Mouse (Mus musculus): ENCODE measurements around the gene Hnrnph3.
"Not testable (repeated sequence)": the region's sequence is repeated elsewhere in the genome, so short reads cannot be mapped to it uniquely, and the experiment has no call there.

Hnrnph3 gene

GRCm38 (mm10) chr10:63023749-63024579, at the start of gene Hnrnph3, which contains the start of gene Pbld2:
Hnrnph3 (minus strand) TSS chr10:63024217.
Pbld2 (plus strand) TSS chr10:63024315.
- peak; percentile 95 for DNase-seq (ENCODE audit: low read depth, low spot score)

GRCm38 (mm10) chr10:63065988-63066387, 42.0 kb upstream of the Hnrnph3 start:
- peak; percentile 57 for DNase-seq (ENCODE audit: low read depth, low spot score)

GRCm38 (mm10) chr10:63065561-63065960, 41.5 kb upstream of the Hnrnph3 start:
- DNase-seq (ENCODE audit: low read depth, low spot score) = no peak

- no peak for DNase-seq (ENCODE audit: low read depth, low spot score)
Measured at GRCm38 (mm10) chr10:63064516-63064915, 40.5 kb upstream of the Hnrnph3 start.

GRCm38 (mm10) chr10:63063365-63063764, 39.3 kb upstream of the Hnrnph3 start:
- no peak for DNase-seq (ENCODE audit: low read depth, low spot score)

- no peak for DNase-seq (ENCODE audit: low read depth, low spot score)
Measured at GRCm38 (mm10) chr10:63062696-63063095, 38.7 kb upstream of the Hnrnph3 start.

- no peak for DNase-seq (ENCODE audit: low read depth, low spot score)
Measured at GRCm38 (mm10) chr10:63061266-63061665, 37.2 kb upstream of the Hnrnph3 start.

GRCm38 (mm10) chr10:63060406-63060805, 36.4 kb upstream of the Hnrnph3 start:
- no peak for DNase-seq (ENCODE audit: low read depth, low spot score)

GRCm38 (mm10) chr10:63059862-63060261, 35.8 kb upstream of the Hnrnph3 start, which contains the start of gene Pbld1:
Pbld1 (plus strand) TSS chr10:63060162.
- DNase-seq (ENCODE audit: low read depth, low spot score) = no peak

GRCm38 (mm10) chr10:63056966-63057750, 33.1 kb upstream of the Hnrnph3 start:
- DNase-seq (ENCODE audit: low read depth, low spot score) = no peak

- DNase-seq (ENCODE audit: low read depth, low spot score) = no peak
Measured at GRCm38 (mm10) chr10:63054586-63054985, 30.6 kb upstream of the Hnrnph3 start.

GRCm38 (mm10) chr10:63054071-63054470, 30.1 kb upstream of the Hnrnph3 start:
- not testable (repeated sequence) for DNase-seq (ENCODE audit: low read depth, low spot score)

GRCm38 (mm10) chr10:63053007-63053406, 29.0 kb upstream of the Hnrnph3 start:
- DNase-seq (ENCODE audit: low read depth, low spot score) = no peak

- no peak for DNase-seq (ENCODE audit: low read depth, low spot score)
Measured at GRCm38 (mm10) chr10:63052011-63052410, 28.0 kb upstream of the Hnrnph3 start.

- no peak for DNase-seq (ENCODE audit: low read depth, low spot score)
Measured at GRCm38 (mm10) chr10:63051267-63051666, 27.2 kb upstream of the Hnrnph3 start.

GRCm38 (mm10) chr10:63049106-63049505, 25.1 kb upstream of the Hnrnph3 start:
- DNase-seq (ENCODE audit: low read depth, low spot score) = no peak

GRCm38 (mm10) chr10:63047751-63048150, 23.7 kb upstream of the Hnrnph3 start:
- no peak for DNase-seq (ENCODE audit: low read depth, low spot score)

GRCm38 (mm10) chr10:63043154-63043553, 19.1 kb upstream of the Hnrnph3 start:
- DNase-seq (ENCODE audit: low read depth, low spot score) = no peak

GRCm38 (mm10) chr10:63039867-63040628, 16.0 kb upstream of the Hnrnph3 start:
- DNase-seq (ENCODE audit: low read depth, low spot score) = no peak

GRCm38 (mm10) chr10:63038571-63039320, 14.7 kb upstream of the Hnrnph3 start:
- no peak for DNase-seq (ENCODE audit: low read depth, low spot score)

- no peak for DNase-seq (ENCODE audit: low read depth, low spot score)
Measured at GRCm38 (mm10) chr10:63032956-63033355, 8.9 kb upstream of the Hnrnph3 start.

Measured in embryo, embryonic 11.5 days (tissue).